Mouse (Mus musculus) spleen, embryonic (tissue): ENCODE results near the gene Clmp.

ENCODE experiments used
- CTCF ChIA-PET: fragments of 350-600 bp; sonication (Branson Sonifier 250); formaldehyde crosslinking; loops from one replicate; lab custom pipeline; 2022; lab: Charles Lee

The Clmp gene

DNA sequence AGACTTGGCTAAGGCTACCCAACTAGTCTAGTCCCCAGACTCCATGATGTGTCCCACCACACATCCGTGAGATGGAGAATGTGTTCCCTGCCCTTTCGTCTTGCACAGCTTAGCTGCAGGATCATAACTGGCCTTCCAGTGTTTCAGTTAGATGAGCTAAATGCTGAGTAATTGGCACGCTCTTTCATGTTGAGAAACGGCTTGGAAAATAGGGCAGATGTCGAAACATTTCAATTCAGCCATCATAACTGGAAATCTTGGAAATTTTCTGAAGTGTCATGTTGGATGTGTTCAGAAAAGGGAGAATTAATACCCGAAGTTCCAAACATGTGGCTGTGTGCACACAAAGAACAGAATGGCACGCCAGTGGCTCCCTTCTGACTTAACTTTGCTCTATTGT is 4.7 kb downstream of the Clmp start:
- CTCF ChIA-PET, result no interaction called here

- CTCF ChIA-PET, result no interaction called here
Measured at GRCm38 (mm10) chr9:40693026-40693425, 7.3 kb downstream of the Clmp start.

- CTCF ChIA-PET, result no interaction called here
Measured at GRCm38 (mm10) chr9:40693768-40694167, 8.0 kb downstream of the Clmp start.

GRCm38 (mm10) chr9:40694284-40694683 is 8.5 kb downstream of the Clmp start:
- CTCF ChIA-PET, result no interaction called here

- CTCF ChIA-PET, result no interaction called here
Measured at GRCm38 (mm10) chr9:40696086-40696485, 10.3 kb downstream of the Clmp start.

DNA sequence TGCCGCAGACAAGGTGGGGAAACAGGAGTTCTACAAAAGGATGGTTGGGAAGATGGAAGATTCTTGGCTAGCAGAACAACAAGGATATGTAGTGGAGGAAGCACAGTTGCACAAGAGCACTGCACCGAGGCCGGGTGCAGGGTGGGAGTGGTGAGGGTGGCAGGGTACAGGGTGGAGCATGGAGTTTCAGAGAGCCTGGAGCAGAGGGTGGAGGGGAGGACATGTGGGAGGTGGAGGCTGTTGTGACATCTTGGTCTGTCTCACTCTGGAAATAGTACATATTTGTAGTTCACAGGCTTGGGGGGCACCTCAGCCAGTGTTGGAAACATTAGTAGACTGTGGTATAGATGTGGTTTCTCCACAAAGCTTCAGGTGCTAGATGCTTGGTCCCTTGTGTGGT is 13.4 kb downstream of the Clmp start:
- CTCF ChIA-PET, result no interaction called here

- CTCF ChIA-PET, result no interaction called here
Measured at GRCm38 (mm10) chr9:40700253-40700652, 14.5 kb downstream of the Clmp start.

- CTCF ChIA-PET, result no interaction called here
Measured at GRCm38 (mm10) chr9:40704364-40705276, 18.9 kb downstream of the Clmp start.

DNA sequence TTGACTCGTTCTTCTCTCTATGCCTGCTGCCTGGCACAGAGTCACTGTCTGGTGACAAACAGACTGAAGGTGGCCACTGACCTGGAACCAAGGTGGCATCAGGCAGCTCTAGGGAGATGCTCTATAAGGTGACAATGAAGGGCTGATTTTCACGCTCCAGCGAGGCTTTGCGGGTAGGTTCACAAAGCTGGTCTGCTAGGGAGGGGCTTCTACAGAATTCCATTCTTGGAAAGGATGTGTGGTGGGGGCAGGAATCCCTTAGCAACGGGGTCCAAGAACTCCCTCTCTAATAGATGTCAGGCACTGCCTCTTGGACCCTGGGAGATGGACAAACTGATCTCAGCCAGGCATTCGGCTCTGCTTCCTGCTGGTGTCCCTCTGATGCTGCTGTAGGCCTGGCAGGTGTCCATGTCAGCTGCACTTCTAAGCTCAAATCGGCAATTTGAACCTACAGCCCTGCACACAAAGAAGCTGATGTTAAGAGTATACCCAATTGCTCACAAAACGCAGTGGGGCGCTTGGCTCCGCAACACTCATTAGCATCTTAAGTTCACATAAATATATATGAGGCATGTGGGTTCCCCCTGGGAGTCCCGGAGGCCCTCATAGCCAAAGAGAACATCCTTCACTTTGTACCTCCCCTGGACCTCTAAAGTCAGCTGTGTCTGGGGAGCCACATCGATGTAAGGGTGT is 22.8 kb downstream of the Clmp start:
- CTCF ChIA-PET, result no interaction called here

- CTCF ChIA-PET, result no interaction called here
Measured at GRCm38 (mm10) chr9:40709141-40709537, 23.4 kb downstream of the Clmp start.

DNA sequence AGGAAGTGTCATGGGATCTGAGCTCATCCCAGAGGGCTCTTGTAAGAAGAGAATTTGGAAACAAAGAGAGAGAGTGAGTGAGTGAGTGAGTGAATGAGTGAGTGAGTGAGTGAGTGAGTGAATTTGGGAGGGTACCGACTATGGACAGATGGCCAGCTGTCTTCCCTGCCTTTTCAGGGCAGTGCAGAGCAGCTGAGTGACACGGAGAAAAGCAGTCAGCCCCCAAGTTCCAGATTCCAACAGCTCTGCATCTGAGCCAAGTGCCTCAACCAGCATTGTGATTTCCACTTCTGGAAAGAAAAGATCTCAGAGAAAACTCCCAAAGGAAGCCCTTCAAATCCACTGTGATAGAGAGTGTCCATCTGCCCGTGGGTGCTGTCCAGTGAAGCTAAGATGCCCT is 23.8 kb downstream of the Clmp start:
- CTCF ChIA-PET, result no interaction called here

DNA sequence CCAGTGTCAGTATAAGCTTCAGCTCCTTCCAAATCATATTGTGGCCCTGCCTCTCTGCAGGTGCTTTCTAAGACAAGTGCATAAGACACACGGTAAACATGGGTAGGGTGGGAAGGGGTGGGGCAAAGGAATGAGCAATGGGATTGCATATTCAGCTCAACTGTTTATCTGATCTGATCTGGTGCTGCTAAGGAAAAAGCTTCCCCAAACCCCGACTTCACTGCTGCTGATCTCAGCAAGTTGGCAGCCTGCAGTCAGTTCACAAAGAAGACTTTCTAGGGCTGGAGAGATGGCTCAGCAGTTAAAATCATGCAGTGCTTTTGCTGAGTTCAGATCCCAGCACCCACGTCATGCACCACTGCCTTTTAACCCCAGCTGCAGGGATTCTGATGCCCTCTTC is 24.2 kb downstream of the Clmp start:
- CTCF ChIA-PET, result no interaction called here

DNA sequence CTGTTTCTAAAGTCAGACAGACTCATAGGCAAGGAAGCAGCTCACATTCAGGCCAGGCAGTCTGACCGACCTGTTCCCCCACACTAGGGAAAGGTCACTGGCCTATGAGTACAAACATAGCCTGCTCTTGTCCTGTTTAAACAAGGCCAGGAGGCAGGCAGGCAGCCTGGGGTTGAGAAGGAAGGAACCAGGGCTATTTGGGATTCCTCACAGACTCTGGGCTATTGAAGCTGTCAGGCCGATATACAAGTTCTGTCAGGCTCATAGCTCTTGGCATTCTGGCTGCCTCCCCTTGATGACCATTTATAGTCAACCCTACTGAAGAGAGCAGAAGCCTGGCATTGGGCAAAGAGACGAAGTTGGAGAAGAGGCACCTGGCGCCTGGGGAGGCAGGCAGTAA is 25.9 kb downstream of the Clmp start:
- CTCF ChIA-PET, result no interaction called here

DNA sequence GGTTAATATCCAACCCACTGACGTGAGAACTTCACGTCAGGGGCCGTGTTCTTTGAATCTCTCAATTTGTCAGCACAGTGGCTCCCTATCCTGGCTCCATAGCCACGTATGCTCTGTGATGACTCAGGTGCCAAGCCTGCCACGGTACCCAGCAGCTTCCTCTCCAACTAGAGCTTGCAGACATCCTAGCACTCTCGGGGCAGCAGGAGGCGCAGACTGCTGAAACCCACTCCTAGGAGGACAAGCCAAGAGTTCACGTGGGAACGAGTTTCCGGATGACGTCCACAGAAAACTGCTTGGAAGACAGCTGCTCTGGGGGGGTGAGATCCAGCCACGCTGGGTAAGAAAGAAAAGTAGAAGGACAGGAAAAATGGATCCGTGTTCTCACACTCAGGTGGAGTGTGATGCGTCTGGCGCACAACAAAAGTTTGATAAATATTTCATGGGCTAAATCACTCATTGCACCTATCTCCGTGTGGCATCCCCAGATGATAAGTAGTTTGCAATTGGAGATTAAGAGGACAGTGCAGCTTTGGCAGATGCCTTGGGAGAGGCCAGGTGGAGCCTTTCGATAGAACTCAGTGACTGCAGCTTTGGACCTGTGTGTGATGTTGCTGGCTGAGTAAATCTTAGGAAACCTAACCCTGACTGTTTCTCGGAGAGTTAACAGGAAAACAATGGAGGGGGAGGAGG is 31.6 kb downstream of the Clmp start:
- CTCF ChIA-PET, result no interaction called here

DNA sequence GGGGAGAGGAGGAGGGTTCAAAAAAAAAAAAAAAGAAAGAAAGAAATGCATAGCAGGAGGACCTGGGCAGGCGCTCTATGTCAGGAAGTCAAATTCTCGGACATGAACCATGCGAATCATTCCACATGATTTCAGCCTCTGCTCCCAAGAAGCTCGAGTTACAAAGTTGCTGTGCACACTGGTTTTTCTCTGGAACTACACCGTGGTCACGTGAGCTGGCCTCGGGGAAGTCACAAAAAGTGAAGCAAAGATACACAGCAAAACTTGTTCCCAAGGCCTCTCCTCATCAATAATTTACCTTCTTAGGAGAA is 32.1 kb downstream of the Clmp start:
- CTCF ChIA-PET, result interaction anchor here (0.8 kb wide), 1 partner anchor 26 kb away, joined by 11 read pairs; no protein-coding TSS in a partner anchor

GRCm38 (mm10) chr9:40720881-40721280 is 35.1 kb downstream of the Clmp start:
- CTCF ChIA-PET, result no interaction called here

DNA sequence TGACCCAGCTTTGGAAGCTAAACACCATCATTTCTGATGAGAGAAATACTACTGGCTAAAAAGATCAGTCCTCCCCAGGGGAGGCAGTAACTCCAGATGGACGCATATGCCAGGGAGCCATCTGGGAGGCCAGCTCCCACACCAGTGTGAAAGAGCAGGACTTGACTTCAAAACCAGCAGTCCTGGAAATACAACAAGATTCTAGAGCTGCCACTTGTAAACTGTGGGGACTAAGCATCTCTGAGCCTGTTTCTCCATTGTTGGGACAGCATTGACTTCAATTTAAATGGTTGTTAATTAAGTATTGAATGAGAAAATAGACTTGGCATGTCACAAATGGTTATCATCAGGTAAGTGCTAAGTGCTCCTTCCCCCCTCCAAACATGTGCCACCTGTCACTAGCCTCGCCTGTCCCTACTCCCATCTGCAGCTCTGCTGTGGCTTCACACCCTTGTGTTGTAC is 37.6 kb downstream of the Clmp start:
- CTCF ChIA-PET, result no interaction called here

GRCm38 (mm10) chr9:40724978-40725377 is 39.2 kb downstream of the Clmp start:
- CTCF ChIA-PET, result no interaction called here

DNA sequence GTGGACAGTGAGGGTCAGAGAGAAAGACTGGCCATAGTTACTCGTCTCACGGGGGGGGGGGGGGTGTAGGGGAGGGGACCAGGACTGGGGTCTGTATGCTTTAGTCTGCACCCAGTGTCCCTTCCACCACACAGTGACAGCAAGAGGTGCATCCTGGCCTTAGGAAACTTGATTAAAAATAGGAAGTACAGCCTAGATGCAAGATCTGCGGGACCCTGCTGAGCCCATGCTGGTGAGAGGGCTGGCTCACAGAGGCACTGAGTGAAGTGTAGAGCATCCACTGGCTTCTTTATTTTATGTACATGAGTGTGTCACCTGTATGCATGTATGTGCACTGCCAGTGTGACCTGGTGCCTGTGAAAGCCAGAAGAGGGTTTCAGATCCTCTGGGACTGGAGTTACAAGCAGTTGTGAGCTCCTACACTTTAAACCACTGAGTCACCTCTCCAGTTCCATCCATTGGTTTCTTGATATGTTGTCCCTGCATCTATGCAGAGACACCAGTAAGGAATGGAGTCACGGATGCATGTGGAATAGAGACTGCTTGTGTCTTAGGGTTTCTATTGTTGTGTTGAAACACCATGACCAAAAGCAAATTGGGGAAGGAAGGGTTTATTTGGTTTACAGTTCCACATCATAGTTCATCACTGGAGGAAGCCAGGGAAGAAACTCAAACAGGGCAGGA is 41.5 kb downstream of the Clmp start:
- CTCF ChIA-PET, result no interaction called here

DNA sequence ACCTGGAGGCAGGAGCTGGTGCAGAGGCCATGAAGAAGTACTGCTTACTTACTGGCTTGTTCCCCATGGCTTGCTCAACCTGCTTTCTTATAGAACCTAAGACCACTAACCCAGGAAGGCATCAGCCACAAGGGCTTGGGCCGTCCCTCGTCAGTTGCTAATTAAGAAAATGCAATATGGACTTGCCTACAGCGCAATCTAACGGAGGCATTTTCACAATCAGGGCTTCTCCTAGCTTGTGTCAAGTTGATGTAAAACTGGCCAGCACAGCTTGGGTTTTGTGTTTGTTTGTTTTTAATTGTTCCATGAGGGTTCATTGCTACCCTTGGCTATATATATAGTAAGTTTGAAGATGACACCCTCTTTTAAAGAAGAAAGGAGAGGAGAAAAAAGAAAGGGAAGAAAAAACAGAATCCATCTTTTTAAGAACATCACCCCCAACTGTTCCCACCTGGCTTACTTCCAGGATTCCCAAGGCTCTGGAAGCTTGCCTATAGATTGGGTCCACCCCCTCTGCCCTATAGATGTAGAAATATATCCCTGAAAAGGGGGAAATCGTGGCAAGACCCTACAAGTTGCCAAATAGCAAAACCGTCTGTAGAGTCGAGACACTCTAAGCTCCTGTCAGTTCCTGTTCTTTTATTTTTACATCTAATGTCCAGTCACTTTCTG is 42.2 kb downstream of the Clmp start:
- CTCF ChIA-PET, result no interaction called here

DNA sequence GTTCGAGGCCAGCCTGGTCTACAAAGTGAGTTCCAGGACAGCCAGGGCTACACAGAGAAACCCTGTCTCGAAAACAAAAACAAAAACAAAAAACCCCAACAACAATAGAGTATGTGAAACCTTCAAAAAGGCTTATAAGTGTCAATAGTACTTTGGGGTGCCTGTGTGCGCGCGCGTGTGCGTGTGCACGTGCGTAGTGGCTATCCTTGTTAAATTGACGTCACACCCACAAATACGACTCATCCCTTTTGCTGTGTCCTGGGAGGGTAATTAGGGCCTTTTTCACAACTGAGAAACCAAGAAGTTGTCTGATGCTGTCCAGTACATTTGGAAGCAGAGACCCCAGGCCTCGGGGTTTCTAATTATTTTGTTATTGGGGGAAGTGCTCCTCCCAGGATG is 44.5 kb downstream of the Clmp start:
- CTCF ChIA-PET, result interaction anchor here (0.7 kb wide), 1 partner anchor 260 kb away, joined by 3 read pairs; no protein-coding TSS in a partner anchor
